Mouse (Mus musculus) forebrain, embryonic 12.5 days (tissue): Measurements from ENCODE around the gene Dtx1. TPM values are rescaled to one million over a fixed set of nuclear protein-coding genes. Genes with fewer than 3 reads are reported as not detected.

Experiments
- ATAC-seq: fragments of 200-750 bp; cut with Nextera tagmentation; 2 replicates; pipeline ENCODE4 v1.8.0; 2017; ENCODE audit warnings: moderate TSS enrichment; ENCODE audit not compliant: low FRiP score
- H3K27ac ChIP-seq: fragments of 300-500 bp; sonication (generic); 2 replicates; pipeline ENCODE4 v1.5.1; 2016; ENCODE audit warnings: mild to moderate bottlenecking
- H3K27me3 ChIP-seq: fragments of 300-500 bp; sonication (generic); 2 replicates; pipeline ENCODE4 v1.6.1; 2016; ENCODE audit warnings: mild to moderate bottlenecking
- H3K36me3 ChIP-seq: fragments of 300-500 bp; sonication (generic); replicated peaks from 2 replicates; pipeline ENCODE4 v1.6.1; 2016; ENCODE audit warnings: mild to moderate bottlenecking
- H3K4me1 ChIP-seq: fragments of 300-500 bp; sonication (generic); 2 replicates; pipeline ENCODE4 v1.6.1; 2016
- H3K4me2 ChIP-seq: fragments of 300-500 bp; sonication (generic); 2 replicates; pipeline ENCODE4 v1.6.1; 2016; ENCODE audit warnings: mild to moderate bottlenecking, moderate library complexity
- H3K4me3 ChIP-seq: fragments of 300-500 bp; sonication (generic); replicated peaks from 2 replicates; pipeline ENCODE4 v1.5.1; 2016; ENCODE audit warnings: mild to moderate bottlenecking
- H3K9ac ChIP-seq: fragments of 300-500 bp; sonication (generic); 2 replicates; pipeline ENCODE4 v1.6.1; 2016; ENCODE audit warnings: mild to moderate bottlenecking
- H3K9me3 ChIP-seq: fragments of 300-500 bp; sonication (generic); 2 replicates; pipeline ENCODE4 v1.6.1; 2016
- WGBS: fragments of 180-500 bp; shearing (Covaris S2); methylation state at CpG from one replicate; pipeline ENCODE4 v1.1.7; 2016; 5-methylcytosine and 5-hydroxymethylcytosine counted together
- polyA plus RNA-seq: library from polyadenylated mRNA; unstranded; fragments of >200 nt; fragmentation: Nextera tagmentation; extraction: Ambion mirVana; gene quantifications from 2 replicates; pipeline ENCODE4 v1.2.1, GENCODE M21; 2016

Dtx1 gene
- polyA plus RNA-seq, 1 experiment from 2014 or later = 17.1 TPM

DNA sequence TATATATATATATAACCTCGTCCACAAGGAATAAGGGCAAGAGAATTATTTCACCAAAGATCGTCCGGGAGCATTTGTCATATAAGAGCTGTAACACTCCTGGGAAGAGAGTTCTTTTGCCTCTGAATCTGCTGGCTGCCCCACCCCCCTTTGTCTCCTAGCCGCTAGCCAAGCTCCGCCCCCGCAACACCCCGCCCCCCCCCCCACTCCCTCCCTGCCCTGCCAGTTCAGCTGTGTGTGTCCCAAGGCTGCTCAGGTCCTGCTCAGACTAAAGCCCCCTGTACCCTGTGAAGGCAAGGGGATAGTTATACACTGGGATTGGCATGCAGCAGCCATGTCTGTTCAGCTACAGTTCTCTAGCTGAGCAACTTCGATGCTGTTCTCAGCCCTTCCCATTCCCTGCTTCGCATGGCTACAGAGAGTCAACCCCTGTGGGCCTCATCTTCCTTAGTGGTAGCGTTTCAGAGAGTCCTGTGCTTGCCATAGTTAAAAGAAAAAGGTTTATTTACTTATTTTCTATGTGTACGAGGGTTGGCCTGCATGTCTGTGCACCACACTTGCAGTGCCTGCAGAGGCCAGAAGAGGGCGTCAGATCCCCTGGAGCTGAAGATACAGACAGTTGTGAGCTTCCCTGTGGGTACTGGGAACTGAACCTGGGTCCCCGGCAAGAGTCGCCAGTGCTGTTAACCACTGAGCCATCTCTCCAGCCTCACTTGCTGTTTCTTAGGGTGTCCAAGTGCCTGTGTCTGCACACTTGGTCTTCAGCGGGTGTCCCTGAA, 7.1 kb upstream of the Dtx1 start:
- Histone ChIP-seq H3K27me3 (peaks cover 31% of the 10 kb centered on the region), H3K4me3 (no peak overlapping the region), H3K9ac (no peak overlapping the region), H3K4me2 (no peak overlapping the region), H3K27ac (no peak overlapping the region), H3K36me3 (no peaks in the 10 kb centered on the region), H3K9me3 (no peaks in the 10 kb centered on the region), H3K4me1 (peaks cover 4% of the 10 kb centered on the region; the same call in 1 of the 2 replicates)
- ATAC-seq = no peak
- WGBS = 68% methylated on average over 12 of the region's 15 CpGs

DNA sequence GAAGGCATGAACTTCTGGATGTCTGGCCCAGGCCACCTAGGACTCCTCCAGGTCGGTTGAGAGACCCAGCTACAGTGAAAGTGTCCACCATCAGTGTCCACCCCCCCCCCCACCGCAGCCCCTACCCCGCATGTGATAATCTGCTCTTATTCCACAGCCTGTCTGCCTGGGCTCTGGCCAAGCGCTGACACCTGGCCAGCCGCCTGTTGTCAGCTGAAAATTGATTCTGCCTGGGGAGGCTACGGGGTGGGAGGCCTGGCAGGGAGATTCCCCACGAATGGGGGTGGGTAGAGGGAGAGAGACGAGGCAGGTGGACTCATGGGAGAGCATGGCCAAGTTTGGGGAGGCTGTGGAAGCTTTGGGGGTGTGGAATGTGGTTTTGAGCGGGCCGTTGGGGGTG, 5.4 kb upstream of the Dtx1 start:
- Histone ChIP-seq H3K4me2 (no peak overlapping the region), H3K4me1 (peaks cover 4% of the 10 kb centered on the region; the same call in 1 of the 2 replicates), H3K36me3 (no peaks in the 10 kb centered on the region), H3K27ac (no peak overlapping the region), H3K4me3 (no peak overlapping the region), H3K9me3 (no peaks in the 10 kb centered on the region), H3K27me3 (peaks cover 47% of the 10 kb centered on the region), H3K9ac (no peak overlapping the region)
- 79% methylated on average over 10 of the region's 10 CpGs for WGBS
- no peak for ATAC-seq

DNA sequence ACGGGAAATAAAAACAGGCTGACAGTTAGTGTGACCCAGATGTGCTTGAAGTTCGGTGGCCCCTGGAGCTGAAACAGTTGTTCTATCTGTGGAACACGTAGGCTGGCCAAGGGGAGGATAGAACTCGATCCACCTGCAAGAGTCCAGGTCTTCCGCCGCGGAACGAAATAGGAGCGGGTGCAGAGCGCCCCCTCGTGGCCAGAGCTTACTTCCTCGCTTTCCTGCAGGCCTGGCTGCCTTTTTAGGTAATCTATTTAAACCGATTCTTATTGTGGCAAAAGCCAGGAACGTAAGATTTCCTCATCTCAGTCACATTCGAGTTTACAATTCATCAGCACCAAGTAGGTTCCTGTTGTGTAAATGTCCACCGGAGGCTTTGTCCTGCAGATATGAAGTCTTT, 2.6 kb upstream of the Dtx1 start:
- WGBS = 3% methylated on average over 16 of the region's 16 CpGs
- Histone ChIP-seq H3K27me3 (peaks cover 75% of the 10 kb centered on the region), H3K9ac (no peak overlapping the region), H3K36me3 (no peaks in the 10 kb centered on the region), H3K9me3 (no peaks in the 10 kb centered on the region), H3K4me2 (0 out of 2 replicates have a peak overlapping the region, but pooled peaks have one; percentile 6), H3K4me3 (no peak overlapping the region), H3K27ac (no peak overlapping the region), H3K4me1 (peaks cover 25% of the 10 kb centered on the region)
- ATAC-seq = no peak

DNA sequence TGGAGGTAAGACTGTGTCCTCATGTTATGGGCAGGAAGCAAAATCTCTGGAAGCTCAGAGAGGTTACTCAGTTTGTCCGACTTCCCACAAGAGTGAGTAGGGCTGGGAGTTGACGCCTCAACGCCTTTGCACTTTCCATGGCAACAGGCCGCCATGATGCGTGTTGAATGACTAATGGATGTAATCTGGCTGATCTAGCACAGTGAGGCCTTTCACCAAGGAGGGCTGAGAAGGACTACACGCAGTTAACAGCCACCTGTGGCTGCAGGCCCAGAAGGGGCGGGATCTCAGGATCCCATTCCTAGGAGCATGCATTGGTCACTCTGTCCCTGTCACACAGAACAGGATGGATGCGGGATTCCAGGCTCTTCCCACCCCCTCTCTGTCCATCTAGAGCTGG, 994 bp upstream of the Dtx1 start:
- no peaks in the 10 kb centered on the region for H3K9me3 ChIP-seq
- peaks cover 91% of the 10 kb centered on the region for H3K27me3 ChIP-seq
- H3K4me2 ChIP-seq = no peak overlapping the region
- 75% methylated on average over 8 of the region's 8 CpGs for WGBS
- H3K4me1 ChIP-seq = peaks cover 23% of the 10 kb centered on the region
- H3K9ac ChIP-seq = no peak overlapping the region
- no peak overlapping the region for H3K27ac ChIP-seq
- ATAC-seq = no peak
- H3K36me3 ChIP-seq = no peaks in the 10 kb centered on the region
- no peak overlapping the region for H3K4me3 ChIP-seq

DNA sequence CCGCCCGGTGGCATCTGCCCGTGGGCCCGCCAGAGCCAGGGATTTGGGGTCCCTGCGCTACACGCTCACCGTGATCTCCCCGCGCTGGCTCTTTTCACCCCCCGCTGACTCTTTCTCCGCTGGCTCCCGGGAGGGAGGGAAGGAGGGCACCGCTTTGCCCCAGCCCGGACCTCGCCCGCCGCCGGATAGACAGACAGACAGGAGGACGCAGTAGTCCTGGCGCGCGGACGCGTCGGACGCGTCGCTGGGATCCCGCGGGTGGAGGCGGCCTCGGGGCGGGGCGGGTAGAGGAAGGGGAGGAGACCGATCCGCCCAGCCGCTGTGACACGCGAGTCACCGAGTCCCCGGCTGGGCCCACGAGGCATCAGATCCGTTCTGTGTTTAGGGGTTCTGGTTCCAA, 311 bp downstream of the Dtx1 start:
- Histone ChIP-seq H3K27me3 (peaks cover 90% of the 10 kb centered on the region), H3K4me1 (peaks cover 31% of the 10 kb centered on the region), H3K9me3 (no peaks in the 10 kb centered on the region), H3K4me3 (peak overlapping the region; percentile 64), H3K27ac (peak overlapping the region; percentile 43; the same call in 1 of the 2 replicates), H3K9ac (peak overlapping the region; percentile 66), H3K36me3 (no peaks in the 10 kb centered on the region), H3K4me2 (peak overlapping the region; percentile 91)
- WGBS = 1% methylated on average over 43 of the region's 43 CpGs
- peak; percentile 41; the same call in 1 of the 2 replicates for ATAC-seq

DNA sequence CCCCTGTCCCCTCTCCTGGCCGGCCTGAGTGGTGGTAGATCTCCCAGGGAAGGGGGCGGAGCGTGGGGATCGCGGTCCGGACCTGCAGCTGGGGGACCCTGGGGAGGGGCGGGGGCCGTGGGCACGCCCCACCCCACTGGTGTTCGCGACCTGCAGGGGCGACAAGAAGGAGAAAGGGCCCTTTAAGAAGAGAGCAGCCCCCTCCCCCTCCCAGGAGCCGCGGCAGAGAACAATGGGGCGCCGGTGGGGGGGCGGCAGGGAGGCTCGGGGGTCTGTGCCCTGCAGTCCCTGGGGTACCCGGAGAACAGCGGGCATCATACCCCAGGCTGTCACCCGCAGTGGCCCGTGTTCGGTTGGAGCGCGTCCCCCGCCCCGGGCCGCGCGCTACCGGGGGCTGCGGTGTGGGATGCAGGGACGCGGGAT, 890 bp downstream of the Dtx1 start:
- Histone ChIP-seq H3K9me3 (no peaks in the 10 kb centered on the region), H3K27me3 (peaks cover 86% of the 10 kb centered on the region), H3K4me3 (peak overlapping the region; percentile 64), H3K27ac (peak overlapping the region; percentile 43), H3K36me3 (no peaks in the 10 kb centered on the region), H3K4me2 (peak overlapping the region; percentile 91), H3K4me1 (peaks cover 34% of the 10 kb centered on the region), H3K9ac (peak overlapping the region; percentile 66)
- peak; percentile 43 for ATAC-seq
- WGBS = under 1% methylated on average over 31 of the region's 34 CpGs

DNA sequence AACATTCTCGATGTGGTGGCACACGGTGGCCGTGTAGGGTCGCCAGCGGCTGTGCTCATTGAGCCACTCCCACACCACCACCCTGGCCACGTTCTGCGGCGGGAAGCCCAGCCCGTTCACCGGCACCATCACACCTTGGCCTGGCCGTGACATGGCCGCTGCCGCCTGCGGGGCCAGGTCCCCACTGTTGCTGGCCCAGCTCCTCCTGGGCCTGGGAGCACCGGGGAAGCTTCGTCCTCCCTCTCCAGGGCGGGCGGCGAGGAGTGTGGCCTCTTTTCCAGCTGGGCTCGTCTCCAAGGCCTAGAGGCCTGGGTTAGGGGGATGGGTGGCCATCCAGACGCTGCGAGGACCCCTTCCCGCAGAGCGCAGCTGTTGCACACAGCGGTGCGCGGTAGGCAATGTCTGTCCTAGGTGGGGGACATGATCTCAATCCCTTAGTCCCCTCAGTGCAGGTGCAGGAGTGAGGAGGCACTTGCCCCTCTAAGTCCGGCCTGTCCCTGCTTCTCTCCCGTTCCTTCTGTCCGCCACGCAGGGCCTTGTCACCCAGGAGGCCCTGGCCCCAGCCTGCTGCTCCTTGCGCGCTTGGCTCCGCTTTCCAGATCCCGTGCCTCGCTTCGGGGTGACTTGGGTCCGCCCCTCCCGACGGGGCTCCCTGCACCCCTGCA, 1.4 kb downstream of the Dtx1 start:
- peak; percentile 10; the same call in 1 of the 2 replicates for ATAC-seq
- peak overlapping the region; percentile 66 for H3K9ac ChIP-seq
- peaks cover 84% of the 10 kb centered on the region for H3K27me3 ChIP-seq
- peak overlapping the region; percentile 43 for H3K27ac ChIP-seq
- peak overlapping the region; percentile 91 for H3K4me2 ChIP-seq
- H3K4me3 ChIP-seq = peak overlapping the region; percentile 64
- H3K9me3 ChIP-seq = no peaks in the 10 kb centered on the region
- 1% methylated on average over 40 of the region's 40 CpGs for WGBS
- H3K36me3 ChIP-seq = no peaks in the 10 kb centered on the region
- H3K4me1 ChIP-seq = peaks cover 34% of the 10 kb centered on the region

DNA sequence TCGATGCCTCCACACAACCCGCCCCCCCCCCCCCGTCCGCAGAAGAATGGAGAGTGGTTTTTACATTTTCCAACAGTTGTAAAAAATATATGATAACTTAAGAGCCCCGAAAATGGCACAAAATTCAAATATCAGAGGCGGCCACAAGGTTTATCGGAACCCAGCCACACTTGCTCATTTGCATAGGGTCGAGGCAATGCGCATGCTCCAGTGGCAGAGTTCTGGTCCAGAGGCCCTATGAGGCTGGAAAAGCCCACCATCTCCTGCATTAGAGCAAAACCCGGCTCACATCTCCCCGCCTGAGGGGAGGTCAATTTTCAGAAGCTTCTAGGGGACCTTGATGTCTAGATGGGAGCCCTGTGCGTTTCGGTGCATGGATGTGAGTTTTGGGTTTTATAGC, 4.8 kb downstream of the Dtx1 start:
- no peak for ATAC-seq
- Histone ChIP-seq H3K4me2 (peak overlapping the region; percentile 54), H3K9ac (peak overlapping the region; percentile 49), H3K9me3 (no peaks in the 10 kb centered on the region), H3K27ac (no peak overlapping the region), H3K36me3 (no peaks in the 10 kb centered on the region), H3K27me3 (peaks cover 56% of the 10 kb centered on the region), H3K4me1 (peaks cover 44% of the 10 kb centered on the region), H3K4me3 (peak overlapping the region; percentile 27)
- WGBS = 32% methylated on average over 13 of the region's 13 CpGs

DNA sequence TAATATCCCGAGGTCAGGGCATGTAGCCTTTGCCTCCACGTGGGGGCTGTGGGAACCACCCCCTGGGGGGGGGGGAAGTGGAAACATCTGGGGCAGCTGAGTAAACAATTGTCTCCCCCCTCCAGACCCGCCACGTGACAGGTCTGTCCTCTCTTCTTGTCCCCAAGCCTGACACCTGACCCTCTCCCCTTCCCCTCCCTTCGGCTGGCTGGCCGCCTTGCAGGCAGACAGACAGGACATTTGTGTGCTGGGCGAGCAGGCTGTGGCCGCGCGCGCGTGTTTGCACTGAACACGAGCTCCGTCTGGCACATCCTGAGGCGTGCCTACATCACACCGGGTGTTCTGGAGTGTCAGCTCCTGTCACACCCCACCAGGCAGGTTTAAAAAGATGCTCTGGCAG, 5.2 kb downstream of the Dtx1 start:
- ATAC-seq = no peak
- no peaks in the 10 kb centered on the region for H3K36me3 ChIP-seq
- peaks cover 52% of the 10 kb centered on the region for H3K27me3 ChIP-seq
- peak overlapping the region; percentile 49 for H3K9ac ChIP-seq
- peaks cover 40% of the 10 kb centered on the region for H3K4me1 ChIP-seq
- 5% methylated on average over 14 of the region's 16 CpGs for WGBS
- 0 out of 2 replicates have a peak overlapping the region, but pooled peaks have one; percentile 31 for H3K27ac ChIP-seq
- H3K4me2 ChIP-seq = peak overlapping the region; percentile 54
- peak overlapping the region; percentile 27 for H3K4me3 ChIP-seq
- H3K9me3 ChIP-seq = no peaks in the 10 kb centered on the region

DNA sequence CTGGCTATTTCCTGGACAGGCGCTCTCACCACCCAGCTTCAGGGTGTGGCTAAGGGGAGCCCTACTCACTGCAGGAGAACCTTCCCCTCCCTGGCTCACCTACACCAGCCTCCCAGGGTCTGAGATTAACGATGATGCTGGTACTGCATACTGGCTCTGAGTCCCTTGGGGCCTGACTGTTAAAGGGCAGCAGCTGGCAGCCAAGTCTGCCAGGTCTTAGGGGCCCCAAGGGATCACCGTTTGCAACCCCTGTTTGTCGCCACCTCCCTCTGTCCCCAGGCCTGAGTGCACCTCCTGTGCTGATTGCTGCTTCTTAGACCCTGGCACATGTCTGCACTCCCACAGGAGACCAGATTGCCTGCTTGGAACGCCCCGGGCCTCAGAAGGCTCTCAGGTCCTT, 7.3 kb downstream of the Dtx1 start:
- Histone ChIP-seq H3K4me3 (no peak overlapping the region), H3K36me3 (no peaks in the 10 kb centered on the region), H3K9ac (no peak overlapping the region), H3K27me3 (peaks cover 47% of the 10 kb centered on the region), H3K9me3 (no peaks in the 10 kb centered on the region), H3K4me2 (no peak overlapping the region), H3K4me1 (peaks cover 25% of the 10 kb centered on the region), H3K27ac (no peak overlapping the region)
- no peak for ATAC-seq
- WGBS = 56% methylated on average over 6 of the region's 6 CpGs

DNA sequence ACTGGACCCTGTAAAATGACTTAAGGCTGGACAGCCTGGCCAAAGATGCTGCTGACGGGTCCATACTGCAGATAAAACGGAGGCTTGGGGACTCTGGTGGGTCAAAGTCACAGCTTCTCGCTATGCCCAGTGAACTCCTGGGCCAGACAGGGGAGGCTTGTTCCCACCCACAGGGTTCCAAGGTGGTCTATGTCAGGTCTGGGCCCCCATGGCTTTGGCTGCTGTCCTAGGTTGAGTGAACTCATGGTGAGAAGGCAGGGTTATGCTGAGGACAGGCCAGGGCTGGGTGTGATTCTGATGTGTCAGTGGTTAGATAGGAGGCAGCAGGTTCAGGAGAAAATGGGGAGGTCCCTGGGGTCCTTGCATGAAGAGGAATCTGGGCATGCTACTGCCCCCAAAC, 8.1 kb downstream of the Dtx1 start:
- Histone ChIP-seq H3K4me1 (peaks cover 31% of the 10 kb centered on the region), H3K9ac (no peak overlapping the region), H3K27me3 (peaks cover 42% of the 10 kb centered on the region), H3K27ac (no peak overlapping the region), H3K9me3 (no peaks in the 10 kb centered on the region), H3K36me3 (no peaks in the 10 kb centered on the region), H3K4me3 (no peak overlapping the region), H3K4me2 (no peak overlapping the region)
- no peak for ATAC-seq
- WGBS = 83% methylated on average over 3 of the region's 3 CpGs

DNA sequence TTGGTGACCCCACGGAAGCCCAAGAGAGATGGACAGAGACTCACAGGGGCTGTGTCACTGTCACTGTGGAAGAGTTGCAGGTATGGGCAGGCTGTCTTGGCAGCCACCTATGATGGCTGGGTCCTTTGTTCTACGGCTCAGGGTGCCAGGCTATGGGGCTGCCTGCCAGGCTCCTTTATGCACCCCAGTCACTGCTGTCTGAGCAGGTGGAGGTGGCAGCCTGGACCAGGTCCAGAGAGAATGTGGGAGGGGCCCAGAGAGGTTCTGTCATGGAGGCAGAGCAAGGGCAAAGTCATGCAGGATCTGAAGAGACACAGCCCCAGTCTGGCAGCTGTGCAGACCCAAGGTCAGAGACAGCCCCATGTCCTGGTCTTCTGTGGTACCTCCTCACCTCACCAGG, 8.8 kb downstream of the Dtx1 start:
- no peak overlapping the region for H3K4me3 ChIP-seq
- no peak overlapping the region for H3K9ac ChIP-seq
- no peak for ATAC-seq
- 77% methylated on average over 2 of the region's 2 CpGs for WGBS
- H3K4me2 ChIP-seq = no peak overlapping the region
- no peaks in the 10 kb centered on the region for H3K36me3 ChIP-seq
- peaks cover 33% of the 10 kb centered on the region for H3K4me1 ChIP-seq
- H3K27ac ChIP-seq = no peak overlapping the region
- H3K9me3 ChIP-seq = no peaks in the 10 kb centered on the region
- peaks cover 43% of the 10 kb centered on the region for H3K27me3 ChIP-seq
